Mouse (Mus musculus) heart, embryonic 11.5 days (tissue): ENCODE measurements around the gene Zfp60. TPM values are rescaled to one million over a fixed set of nuclear protein-coding genes. Genes with fewer than 3 reads are reported as not detected.

Source experiments
- ATAC-seq: fragments of 200-750 bp; cut with Nextera tagmentation; replicated peaks from 2 replicates; pipeline ENCODE4 v1.8.0; 2017; ENCODE audit warnings: moderate library complexity; ENCODE audit not compliant: insufficient number of reproducible peaks, low FRiP score, low TSS enrichment
- H3K27ac ChIP-seq: fragments of 300-500 bp; sonication (generic); 2 replicates; pipeline ENCODE4 v1.5.1; 2014; ENCODE audit warnings: mild to moderate bottlenecking, low read depth, low read length
- H3K27me3 ChIP-seq: fragments of 300-500 bp; sonication (generic); 2 replicates; pipeline ENCODE4 v1.6.1; 2014; ENCODE audit warnings: mild to moderate bottlenecking, low read length, mixed read lengths; ENCODE audit not compliant: control insufficient read depth, insufficient read depth
- H3K36me3 ChIP-seq: fragments of 300-500 bp; sonication (generic); 2 replicates; pipeline ENCODE4 v1.6.1; 2014; ENCODE audit warnings: mild to moderate bottlenecking, low read length, moderate library complexity, mixed read lengths; ENCODE audit not compliant: control insufficient read depth, insufficient read depth
- H3K4me1 ChIP-seq: fragments of 300-500 bp; sonication (generic); 2 replicates; pipeline ENCODE4 v1.6.1; 2014; ENCODE audit warnings: low read length; ENCODE audit not compliant: control insufficient read depth, insufficient read depth
- H3K4me2 ChIP-seq: fragments of 300-500 bp; sonication (generic); 2 replicates; pipeline ENCODE4 v1.6.1; 2014; ENCODE audit warnings: mild to moderate bottlenecking, moderate library complexity
- H3K4me3 ChIP-seq: fragments of 300-500 bp; sonication (generic); 2 replicates; pipeline ENCODE4 v1.5.1; 2014; ENCODE audit warnings: low read depth, low read length
- H3K9ac ChIP-seq: fragments of 300-500 bp; sonication (generic); 2 replicates; pipeline ENCODE4 v1.6.1; 2014; ENCODE audit warnings: mild to moderate bottlenecking, low read depth, low read length, moderate library complexity
- H3K9me3 ChIP-seq: fragments of 300-500 bp; sonication (generic); replicated peaks from 2 replicates; pipeline ENCODE4 v1.6.1; 2016; ENCODE audit warnings: low read length; ENCODE audit not compliant: control insufficient read depth
- WGBS: fragments of 180-500 bp; shearing (Covaris S2); extraction: QIAGEN DNeasy Blood & Tissue Kit; methylation state at CpG from one replicate; pipeline ENCODE4 v1.1.7; 2014; ENCODE audit not compliant: insufficient replicate concordance; 5-methylcytosine and 5-hydroxymethylcytosine counted together
- polyA plus RNA-seq: library from polyadenylated mRNA; unstranded; fragments of >200 nt; fragmentation: Nextera tagmentation; extraction: Ambion mirVana; gene quantifications from 2 replicates; pipeline ENCODE4 v1.2.1, GENCODE M21; 2014

Zfp60 gene
- polyA plus RNA-seq, 1 experiment from 2014 or later: 21.8 TPM

- WGBS: 52% methylated on average over 2 of the region's 2 CpGs
- Histone ChIP-seq H3K4me1 (no peaks in the 10 kb centered on the region), H3K9me3 (no peaks in the 10 kb centered on the region), H3K4me3 (no peak overlapping the region), H3K36me3 (no peaks in the 10 kb centered on the region), H3K27ac (no peak overlapping the region), H3K9ac (no peak overlapping the region), H3K4me2 (no peak overlapping the region), H3K27me3 (no peaks in the 10 kb centered on the region)
- ATAC-seq: no peak
Measured at GRCm38 (mm10) chr7:27801137-27801536, 69.9 kb downstream of the Zfp60 start.

- H3K27ac ChIP-seq: no peak overlapping the region
- WGBS: 75% methylated on average over 5 of the region's 5 CpGs
- H3K9ac ChIP-seq: no peak overlapping the region
- no peaks in the 10 kb centered on the region for H3K27me3 ChIP-seq
- no peak overlapping the region for H3K4me3 ChIP-seq
- H3K36me3 ChIP-seq: no peaks in the 10 kb centered on the region
- H3K9me3 ChIP-seq: no peaks in the 10 kb centered on the region
- H3K4me1 ChIP-seq: no peaks in the 10 kb centered on the region
- ATAC-seq: no peak
- H3K4me2 ChIP-seq: no peak overlapping the region
Measured at GRCm38 (mm10) chr7:27802986-27803385, 71.8 kb downstream of the Zfp60 start.

Other genes starting within 250 kb of the Zfp60 start
- gene Sertad1, start 244.5 kb upstream of the Zfp60 start, polyA plus RNA-seq: 37.5 and 38.8 TPM in 2 replicates
- 0.76 and 0.96 TPM in 2 replicates for gene Prx, start 232.1 kb upstream of the Zfp60 start, polyA plus RNA-seq
- 0.44 and 0.57 TPM in 2 replicates for gene Hipk4, start 208.1 kb upstream of the Zfp60 start, polyA plus RNA-seq
- 59.5 and 64.2 TPM in 2 replicates for gene Pld3, start 178.2 kb upstream of the Zfp60 start, polyA plus RNA-seq
- gene 2310022A10Rik, start 178.2 kb upstream of the Zfp60 start, polyA plus RNA-seq: 22.5 and 29.3 TPM in 2 replicates
- gene Akt2, start 139.8 kb upstream of the Zfp60 start, polyA plus RNA-seq: 72.1 and 78.0 TPM in 2 replicates
- not detected in 2 replicates for gene Ttc9b, start 77.5 kb upstream of the Zfp60 start, polyA plus RNA-seq
- 3.0 and 3.6 TPM in 2 replicates for gene Map3k10, start 56.8 kb upstream of the Zfp60 start, polyA plus RNA-seq
- 1.7 and 3.1 TPM in 2 replicates for gene Zfp607b, start 42.0 kb upstream of the Zfp60 start, polyA plus RNA-seq
- gene Zfp626, start 75.8 kb downstream of the Zfp60 start, polyA plus RNA-seq: 1.5 and 2.1 TPM in 2 replicates
- 5.5 and 6.5 TPM in 2 replicates for gene Zfp59, start 107.2 kb downstream of the Zfp60 start, polyA plus RNA-seq
- gene Zfp607a, start 126.1 kb downstream of the Zfp60 start, polyA plus RNA-seq: 3.1 and 3.7 TPM in 2 replicates
- gene Zfp974, start 198.1 kb downstream of the Zfp60 start, polyA plus RNA-seq: 7.5 and 8.1 TPM in 2 replicates
- 11.8 and 13.8 TPM in 2 replicates for gene Zfp780b, start 247.8 kb downstream of the Zfp60 start, polyA plus RNA-seq